Mouse (Mus musculus) heart, postnatal 14 days (tissue): ENCODE results near the gene Cenpp. TPM values are rescaled to one million over a fixed set of nuclear protein-coding genes. Genes with fewer than 3 reads are reported as not detected.
"Not testable (repeated sequence)": the region's sequence is repeated elsewhere in the genome, so short reads cannot be mapped to it uniquely, and the experiment has no call there.

Experiments used
- DNase-seq, 2 experiments: peaks; one replicate each; pipeline ENCODE4 v3.0.0; 2021 to 2022
- intact Hi-C: fragments of 180-260 bp; cut with DNase I; formaldehyde crosslinking; loops from one replicate; pipeline ENCODE4 v1.15.1; 2025
- total RNA-seq, 2 experiments: library from RNA; stranded (reverse); gene quantifications; 2 replicates each; pipeline ENCODE4 v1.2.3; 2021

The Cenpp gene
- total RNA-seq, 2 experiments from 2014 or later = 2.5 to 3.2 TPM

DNA sequence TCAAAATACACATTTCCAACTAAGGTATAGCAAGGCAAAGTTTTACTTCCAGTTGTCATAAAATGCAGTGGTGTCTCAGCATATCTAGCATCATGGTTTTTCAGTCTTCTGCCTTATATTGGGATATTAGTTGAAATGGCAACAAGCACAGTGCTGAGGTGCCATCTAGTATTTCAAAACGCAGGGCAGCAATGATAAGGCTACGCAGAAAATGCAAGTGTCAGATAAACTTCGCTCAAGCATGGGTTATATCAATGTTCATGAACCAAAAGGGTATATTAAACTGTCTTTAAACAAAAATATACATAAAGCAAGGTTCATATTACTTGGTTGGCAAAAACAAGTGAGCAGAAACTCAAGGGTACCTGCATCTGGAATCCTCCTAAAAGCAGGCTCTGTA, 35.6 kb downstream of the Cenpp start:
- intact Hi-C loops = no loop called here
- DNase-seq = no peak

DNA sequence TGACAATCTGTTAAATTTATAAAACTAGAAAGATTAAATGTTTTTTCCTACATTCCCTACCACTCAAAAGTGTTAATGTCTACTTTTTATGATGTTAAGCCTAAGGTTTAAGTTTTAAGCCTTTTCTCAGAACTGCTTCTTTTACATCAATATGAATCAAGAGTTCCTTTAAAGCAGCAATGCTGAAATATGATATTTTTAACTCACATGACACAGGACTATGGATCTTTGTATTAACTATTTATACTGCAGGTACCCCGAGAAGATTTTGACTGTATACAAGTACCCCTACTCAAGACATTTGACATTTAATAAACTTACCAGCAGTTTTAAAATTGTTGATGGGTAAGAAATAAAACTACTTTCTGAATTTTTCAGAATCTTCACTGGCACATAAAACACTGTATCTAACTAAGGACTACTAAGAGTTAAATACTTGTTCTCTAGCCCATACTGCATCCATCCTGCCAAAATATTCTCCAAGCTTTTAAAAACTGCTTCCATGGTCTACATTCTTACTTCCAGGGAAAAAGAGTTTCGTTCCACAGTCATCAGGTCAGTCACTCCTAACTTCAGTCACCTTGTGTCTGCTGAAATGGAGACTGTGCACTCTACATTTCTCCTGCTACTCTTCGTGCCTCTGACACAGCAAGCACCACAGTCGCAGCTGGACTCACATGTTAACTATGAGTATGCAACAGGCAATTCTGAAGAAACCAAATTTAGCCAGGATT, 43.8 kb downstream of the Cenpp start:
- DNase-seq = peak in 1 of 2 experiments; percentile 30
- intact Hi-C loops = no loop called here

DNA sequence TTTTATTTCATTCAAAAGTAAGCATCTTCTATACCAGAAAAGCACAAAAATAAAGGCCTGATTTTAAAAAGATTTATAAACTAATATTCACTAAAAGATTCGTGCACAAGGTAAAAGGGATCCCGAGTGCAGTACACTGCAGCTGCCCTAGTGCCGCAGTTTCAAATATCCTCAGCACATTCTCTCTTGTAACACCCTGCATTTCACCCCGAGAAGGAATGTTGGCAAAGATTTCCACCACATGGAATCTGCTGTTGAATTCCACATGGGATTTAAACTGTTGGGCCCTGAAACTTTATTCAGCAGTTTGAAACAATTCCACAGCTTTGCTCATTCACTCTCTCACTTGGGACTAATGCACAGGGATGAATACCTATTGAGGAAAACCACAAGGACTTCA, 44.9 kb downstream of the Cenpp start, which contains the start of gene Ogn:
Gene Ogn (plus strand): TSS at position 333 of the 400 bp plus-strand sequence.
- intact Hi-C loops = no loop called here
- DNase-seq = peak; percentile 23 to 56

DNA sequence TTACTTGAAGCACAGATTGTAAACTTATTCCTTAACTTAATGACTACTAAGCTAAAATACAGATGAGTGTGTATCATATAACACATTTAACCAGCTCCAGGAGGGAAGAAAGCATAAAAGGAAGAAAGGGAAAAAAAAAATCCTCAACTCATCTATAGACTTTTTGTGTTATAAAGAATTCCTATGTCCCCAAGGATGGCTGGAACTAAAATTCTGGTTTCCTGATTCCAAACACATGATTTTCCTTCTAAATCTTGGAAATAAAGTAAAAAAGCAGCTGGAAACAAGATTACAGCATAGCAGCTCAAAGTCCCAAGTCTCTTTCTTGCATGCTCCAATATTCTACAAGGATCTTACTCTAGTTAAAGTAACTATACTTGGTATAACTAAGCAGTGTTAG, 49.0 kb downstream of the Cenpp start:
- DNase-seq = no peak

DNA sequence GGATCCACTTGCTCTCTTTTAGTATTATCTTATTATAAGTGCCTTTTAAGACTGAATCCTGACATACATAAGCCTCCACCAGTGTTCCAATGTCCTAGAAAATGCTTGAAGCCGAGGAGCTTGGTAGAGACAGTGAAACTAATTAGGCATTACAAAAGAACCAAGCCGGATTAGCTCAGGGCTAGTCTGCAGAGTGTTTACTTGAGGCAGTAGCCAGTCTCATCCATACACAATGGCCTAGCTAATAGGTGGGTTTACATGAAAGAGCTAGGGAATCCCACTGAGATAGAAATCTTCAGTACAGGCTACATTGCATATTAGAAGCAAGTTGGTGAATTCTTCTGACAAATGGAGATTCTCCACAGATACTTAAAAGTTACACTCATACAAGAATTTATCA, 50.0 kb downstream of the Cenpp start:
- DNase-seq, intact Hi-C loops: not testable (repeated sequence)

More for the DNA sequence above, 49.0 kb downstream of the Cenpp start:
- intact Hi-C loops = no loop called here

DNA sequence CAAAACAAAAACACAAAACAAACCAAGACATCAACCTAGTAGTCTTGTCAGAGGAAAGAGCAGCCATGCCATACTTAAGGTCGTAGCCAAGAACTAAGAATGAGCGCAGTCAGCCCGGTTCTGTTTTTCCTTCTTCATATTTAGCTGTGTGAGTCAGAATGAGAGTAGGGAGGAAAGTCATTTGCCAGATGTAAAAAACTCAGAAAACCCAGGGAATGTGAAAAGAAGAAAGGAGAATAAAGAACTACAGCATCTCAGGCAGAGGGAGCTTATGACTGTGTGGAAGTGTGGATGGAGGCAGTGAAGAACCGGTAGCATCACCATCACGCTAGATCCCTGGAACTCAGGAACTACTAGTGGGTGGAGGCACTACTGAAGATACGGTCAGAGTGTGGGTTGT, 66.5 kb downstream of the Cenpp start:
- no peak for DNase-seq
- intact Hi-C loops = no loop called here

DNA sequence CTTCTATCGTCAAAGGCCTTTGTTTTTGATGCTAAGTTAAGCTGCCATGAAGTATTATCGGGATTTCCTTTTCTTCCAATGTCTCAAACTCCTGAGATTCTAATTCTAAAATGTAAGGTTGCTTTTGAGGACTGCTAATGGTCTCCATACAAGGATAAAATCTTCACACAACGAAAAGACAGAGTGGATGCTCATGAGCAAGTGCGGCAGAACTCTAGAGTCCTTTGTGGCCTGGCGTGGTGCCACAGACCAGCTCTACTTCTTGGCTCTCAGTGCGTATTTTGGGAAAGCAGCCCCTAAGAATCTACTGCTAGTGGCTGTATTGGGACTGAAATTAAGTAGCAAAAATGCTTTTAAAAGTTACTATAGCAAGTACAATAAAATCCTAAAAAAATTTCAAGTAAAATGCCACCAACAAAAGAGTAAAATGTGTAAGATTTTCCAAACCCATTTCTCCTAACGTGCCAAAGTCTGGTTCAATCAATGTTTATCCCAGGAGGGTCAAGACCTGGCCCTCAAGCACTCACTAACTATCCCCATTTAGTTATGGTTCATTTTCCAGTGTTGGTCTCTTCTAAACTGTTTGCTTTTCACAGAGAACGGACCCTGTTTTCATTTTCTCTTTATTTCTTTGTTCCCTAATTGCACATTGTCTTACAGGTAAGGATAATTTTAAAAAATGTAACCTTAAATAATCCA, 68.1 kb downstream of the Cenpp start:
- peak; percentile 47 to 49 for DNase-seq
- intact Hi-C loops = loop anchor here (5.0 kb wide), 1 partner anchor 37 kb away; no protein-coding TSS in a partner anchor

DNA sequence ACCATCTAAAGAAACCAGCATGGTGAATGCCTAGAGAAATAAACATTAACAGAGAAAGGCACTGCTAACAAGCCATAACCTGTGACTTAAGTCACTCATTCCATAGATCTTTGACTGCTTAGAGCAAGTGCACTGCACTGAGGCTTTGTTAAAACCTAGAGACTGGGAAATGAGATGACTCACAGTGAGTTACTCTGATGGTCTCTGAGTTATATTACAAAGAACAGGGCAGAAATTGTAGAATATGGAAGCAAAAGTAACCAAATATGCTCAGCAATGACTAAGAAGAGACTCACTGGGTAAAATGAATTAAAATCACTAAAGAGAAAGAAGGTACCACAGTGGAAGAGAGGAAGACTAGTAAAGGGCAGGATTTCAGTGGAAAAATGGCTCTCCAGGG, 68.7 kb downstream of the Cenpp start:
- no peak for DNase-seq
- intact Hi-C loops = loop anchor here (5.0 kb wide), 1 partner anchor 37 kb away; no protein-coding TSS in a partner anchor

DNA sequence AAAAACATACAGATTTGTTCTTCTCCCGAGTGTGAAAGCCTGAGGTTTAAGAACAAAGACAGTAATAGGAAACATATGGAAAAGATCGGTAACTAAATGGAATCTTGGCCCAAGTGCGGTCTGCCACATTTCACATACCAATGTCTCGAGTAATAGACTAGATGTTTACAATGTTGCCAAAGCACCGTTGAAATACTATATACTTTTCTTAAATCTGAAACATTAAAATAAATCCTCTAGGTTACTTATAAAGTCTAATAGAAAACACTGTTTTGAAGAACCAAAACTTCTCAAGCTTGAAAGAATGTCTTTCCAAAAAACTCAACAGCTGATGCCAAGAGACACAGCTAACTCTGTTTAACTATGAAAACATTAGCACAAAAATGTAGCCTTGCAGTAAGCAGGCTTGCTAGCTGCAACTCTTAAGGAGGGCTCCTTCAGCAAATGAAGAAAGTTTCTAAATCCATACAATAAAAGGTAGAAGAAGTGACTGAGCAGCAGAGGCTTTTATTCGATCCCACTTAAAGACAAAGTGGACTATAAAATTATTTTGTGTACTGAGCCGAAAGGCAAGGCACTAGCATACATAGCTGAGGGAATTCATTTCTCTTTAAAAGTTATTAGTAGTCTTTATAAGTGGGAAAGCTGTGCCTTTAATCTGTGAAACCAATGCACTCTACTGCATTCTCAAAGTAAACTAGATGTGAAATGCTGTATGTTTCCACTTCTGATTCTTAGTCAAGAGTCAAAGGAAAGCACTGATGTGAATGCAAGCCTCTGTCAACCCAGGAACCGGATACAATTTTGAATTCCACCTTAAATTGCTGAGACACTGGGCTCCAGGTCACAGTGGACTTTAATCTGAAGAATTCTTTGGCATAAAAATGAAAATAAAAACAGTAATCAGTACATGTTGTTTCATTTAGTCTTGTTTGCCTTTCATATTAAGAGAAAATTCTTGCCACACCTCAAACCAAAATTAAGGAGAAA, 70.7 kb downstream of the Cenpp start, which contains the start of gene Omd:
Gene Omd (plus strand): TSS at position 922 of the 990 bp plus-strand sequence.
- peak in 1 of 2 experiments; percentile 8 for DNase-seq
- intact Hi-C loops = loop anchor here (5.0 kb wide), 1 partner anchor 35 kb away; no protein-coding TSS in a partner anchor

DNA sequence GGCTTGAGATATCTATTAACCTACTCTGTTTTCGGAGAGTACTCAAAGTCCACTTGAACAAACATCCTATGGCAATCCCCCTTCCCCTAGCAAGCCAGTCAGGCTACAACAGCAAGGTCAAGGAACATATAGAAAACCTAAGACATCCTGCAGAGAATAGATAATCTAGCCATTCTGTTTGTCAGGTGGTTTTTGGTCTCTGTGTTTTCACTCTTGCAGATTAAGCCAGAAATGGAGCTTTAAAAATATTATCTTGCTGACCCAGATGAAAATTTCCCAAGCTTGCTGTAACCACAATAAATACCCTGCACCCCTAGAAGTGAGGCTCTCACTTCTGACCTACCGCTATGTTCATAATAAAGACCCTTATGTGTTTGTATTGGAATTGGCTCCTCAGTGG, 81.2 kb downstream of the Cenpp start:
- DNase-seq = no peak
- intact Hi-C loops = no loop called here

DNA sequence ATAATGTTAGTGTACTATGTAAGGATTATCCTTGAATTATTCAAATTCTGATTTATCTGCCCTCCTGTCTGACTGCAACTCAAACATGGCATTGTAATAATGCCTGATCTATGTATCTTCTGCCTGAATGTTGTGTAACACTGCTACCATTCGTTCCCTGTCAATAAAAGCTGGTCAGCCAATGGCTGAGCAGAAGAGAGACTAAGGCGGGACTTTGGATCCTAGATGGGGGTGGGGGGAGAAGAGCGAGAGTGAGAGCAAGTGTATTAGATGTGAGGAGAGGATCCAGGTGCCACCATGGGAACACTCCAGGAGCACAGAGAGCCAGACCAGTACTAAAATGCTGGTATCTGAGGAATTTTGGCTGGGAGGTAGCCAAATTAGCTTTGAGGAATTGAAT, 82.2 kb downstream of the Cenpp start:
- no peak for DNase-seq
- intact Hi-C loops = no loop called here

DNA sequence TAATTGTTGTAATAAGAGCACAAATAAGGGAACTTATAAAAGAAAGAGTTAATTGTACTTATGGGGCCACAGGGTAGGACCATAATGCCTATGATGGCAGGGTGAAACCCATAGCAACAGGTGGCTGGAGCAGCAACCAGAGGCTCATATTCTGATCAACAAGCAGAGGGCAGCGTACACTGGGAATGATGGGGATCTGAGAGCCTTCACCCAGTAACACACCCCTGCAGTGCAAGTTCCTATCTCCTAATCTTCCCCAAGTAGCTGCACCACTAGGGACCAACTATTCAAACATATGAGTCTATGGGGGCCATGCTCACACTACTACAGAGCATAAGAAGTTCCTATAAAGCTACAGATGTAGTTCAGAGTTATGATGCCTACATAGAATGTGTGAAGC, 88.2 kb downstream of the Cenpp start:
- DNase-seq = no peak
- intact Hi-C loops = no loop called here

DNA sequence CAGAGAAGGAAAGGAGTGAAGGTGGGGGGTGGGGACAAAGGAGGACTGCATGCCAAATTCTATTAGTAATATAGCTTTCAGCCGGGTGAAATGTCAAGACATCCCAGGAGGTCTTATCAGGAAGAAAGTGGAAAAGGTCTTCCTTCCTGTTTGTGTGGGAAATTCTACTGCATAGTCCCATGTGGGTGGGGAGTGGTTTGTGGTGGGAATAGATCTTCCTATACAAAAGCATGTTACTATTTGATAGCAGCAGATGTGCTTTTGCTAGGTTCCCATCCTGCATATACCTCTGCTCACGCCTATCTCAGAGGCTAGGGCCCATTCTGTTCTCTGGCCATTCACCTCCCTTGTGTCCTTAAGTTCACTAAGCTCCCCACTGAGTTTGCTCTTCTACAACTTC, 91.7 kb downstream of the Cenpp start:
- no peak for DNase-seq
- intact Hi-C loops = no loop called here

DNA sequence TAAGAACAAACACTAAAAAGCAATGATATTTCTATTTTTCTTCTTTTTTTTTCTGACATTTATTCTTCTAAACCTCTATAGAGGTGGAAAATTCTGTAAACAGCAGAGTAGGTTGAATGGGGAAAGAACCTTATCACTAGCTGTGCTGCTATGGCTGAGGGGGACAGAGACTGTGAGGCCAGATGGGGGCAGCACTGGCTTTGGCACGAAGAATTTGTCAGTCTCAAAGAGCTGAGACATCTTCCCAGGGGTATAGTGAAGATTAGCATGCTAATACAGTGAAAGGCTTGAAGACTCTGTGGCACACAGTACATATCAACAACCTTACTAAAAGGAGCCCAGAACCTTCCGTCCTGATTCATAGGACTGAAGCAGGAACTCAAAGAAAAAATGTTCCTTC, 93.4 kb downstream of the Cenpp start:
- peak; percentile 44 to 59 for DNase-seq
- intact Hi-C loops = loop anchor here (5.0 kb wide), 1 partner anchor 83 kb away; no protein-coding TSS in a partner anchor

DNA sequence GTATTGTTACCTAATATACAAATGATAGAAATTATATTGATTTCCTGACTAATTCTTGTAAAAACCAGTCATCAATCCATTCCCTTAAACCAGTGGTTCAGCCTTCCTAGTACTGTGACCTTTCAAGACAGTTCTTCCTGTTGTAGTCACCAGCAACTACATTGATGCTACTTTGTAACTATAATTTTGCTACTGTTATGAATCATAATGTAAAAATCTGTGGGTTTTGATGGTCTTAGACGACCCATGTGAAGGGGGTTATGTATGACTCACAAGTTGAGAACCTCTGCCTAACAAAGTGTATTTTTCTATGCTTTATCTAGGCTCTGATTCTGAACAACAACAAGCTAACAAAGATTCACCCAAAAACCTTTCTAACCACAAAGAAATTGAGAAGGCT, 95.7 kb downstream of the Cenpp start:
- intact Hi-C loops = loop anchor here (5.0 kb wide), 1 partner anchor 85 kb away; no protein-coding TSS in a partner anchor
- DNase-seq = no peak

DNA sequence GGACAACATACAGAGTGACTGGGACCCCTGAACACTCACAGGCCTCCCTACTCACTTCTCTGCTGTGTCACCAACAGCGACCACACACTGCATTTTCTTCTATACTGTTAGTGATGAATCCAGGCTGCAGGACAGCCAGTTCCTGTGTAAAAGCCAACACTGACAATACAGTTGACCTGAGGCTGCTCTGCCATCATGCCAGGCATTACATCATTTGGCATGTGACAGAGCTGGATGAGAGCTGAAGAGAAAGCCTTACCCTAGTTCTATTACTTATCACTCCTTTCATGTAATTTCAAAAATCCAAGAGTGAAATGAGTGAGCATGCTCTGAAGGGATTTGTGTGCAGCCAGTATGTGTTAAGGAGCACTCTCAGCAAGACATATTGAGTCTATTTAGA, 96.4 kb downstream of the Cenpp start:
- intact Hi-C loops = loop anchor here (5.0 kb wide), 1 partner anchor 86 kb away; no protein-coding TSS in a partner anchor
- peak; percentile 27 to 51 for DNase-seq

DNA sequence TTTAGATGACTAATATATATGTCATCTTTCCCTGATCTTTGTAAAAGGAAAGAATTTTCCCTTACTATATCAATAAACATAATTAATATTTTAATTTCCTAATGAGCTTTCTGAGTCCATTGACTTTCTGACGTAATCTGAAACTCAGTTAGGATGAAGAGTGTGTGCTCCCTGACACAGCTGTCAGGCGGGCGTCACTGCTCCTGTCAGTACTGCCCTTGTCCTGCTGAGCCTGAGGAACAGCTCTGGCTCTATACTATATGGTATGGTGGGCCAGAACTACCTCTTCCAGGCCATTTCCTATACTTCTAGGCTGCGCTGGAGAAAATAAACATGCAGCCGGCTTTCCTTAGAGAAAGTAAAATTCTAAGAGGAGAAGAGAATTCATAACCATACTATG, 98.1 kb downstream of the Cenpp start:
- DNase-seq = no peak
- intact Hi-C loops = no loop called here

DNA sequence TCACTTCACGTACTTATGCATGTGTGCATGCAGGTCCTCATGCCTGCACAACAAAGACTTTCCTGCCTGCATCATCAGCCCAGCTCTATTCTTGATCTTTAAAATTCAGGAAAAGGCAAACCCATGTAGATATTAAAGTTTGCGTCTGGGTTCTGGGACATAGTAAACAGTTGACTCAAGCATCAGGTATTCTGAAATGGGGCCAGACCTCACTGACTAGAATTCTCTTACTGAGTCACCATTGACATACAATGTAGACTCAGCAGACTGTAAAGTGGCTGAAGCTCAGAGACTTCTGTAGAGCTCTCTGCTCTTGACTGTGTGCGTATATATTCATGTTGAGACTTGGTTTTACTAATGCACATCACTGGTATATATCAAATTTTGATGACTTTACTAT, 103.0 kb downstream of the Cenpp start:
- intact Hi-C loops = loop anchor here (5.0 kb wide), 2 partner anchors 33 to 92 kb away; partner anchors contain the start of gene Omd
- DNase-seq = no peak

DNA sequence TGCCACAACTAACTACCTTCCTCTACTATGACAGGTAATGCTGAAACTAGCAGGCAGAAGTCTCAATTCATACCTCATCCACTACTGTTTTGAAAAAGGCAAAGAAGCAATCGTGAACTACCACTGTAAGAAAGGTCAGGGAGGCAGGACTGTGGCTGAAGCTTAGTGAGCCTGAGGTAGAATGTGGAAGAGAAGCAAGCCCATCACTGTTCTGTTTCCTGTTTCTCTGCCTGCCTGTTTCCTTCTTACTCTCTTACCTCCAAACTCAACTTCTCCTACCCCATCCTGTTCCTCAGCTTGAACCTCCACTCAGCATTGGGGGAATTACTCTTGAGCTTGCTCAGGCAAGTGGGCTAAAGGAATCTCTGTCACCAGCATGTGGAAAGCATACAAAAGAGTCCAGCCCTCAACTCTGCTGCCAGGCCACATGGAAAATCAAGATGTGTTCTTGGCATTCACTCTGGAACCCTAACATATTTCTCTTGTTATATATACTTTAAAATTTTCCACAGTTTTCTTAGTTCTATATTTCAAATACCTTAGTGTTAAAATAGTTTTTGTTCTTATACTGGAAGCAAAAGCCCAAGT, 104.9 kb downstream of the Cenpp start:
- no peak for DNase-seq
- intact Hi-C loops = loop anchor here (5.0 kb wide), 2 partner anchors 35 to 90 kb away; partner anchors contain the start of gene Omd

DNA sequence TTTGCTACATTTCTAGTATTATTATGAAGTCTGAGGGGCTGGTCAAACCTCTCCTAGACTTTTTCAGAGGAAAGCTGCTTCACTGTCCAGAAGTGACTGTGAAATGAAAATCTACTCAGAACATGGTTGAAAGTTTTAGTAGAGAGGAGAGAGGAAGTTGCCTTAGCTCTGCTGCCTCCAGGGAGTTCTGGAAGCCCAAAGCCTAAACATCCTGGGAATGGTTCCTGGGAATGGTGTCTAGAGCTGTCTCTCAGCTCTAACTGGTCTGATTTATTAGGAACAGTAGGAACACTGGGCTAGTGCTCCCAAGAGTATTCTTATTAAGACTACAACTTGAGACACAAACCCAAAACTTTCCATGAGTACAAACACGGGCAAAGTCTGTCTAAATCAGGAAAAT, 106.1 kb downstream of the Cenpp start:
- peak; percentile 23 to 24 for DNase-seq
- intact Hi-C loops = loop anchor here (5.0 kb wide), 2 partner anchors 36 to 89 kb away; partner anchors contain the start of gene Omd
